Mouse (Mus musculus) intestine, embryonic 15.5 days (tissue): ENCODE results near the gene Rabepk. TPM values are rescaled to one million over a fixed set of nuclear protein-coding genes. Genes with fewer than 3 reads are reported as not detected.

ENCODE experiments used
- ATAC-seq: fragments of 200-750 bp; cut with Nextera tagmentation; 2 replicates; pipeline ENCODE4 v1.8.0; 2017; ENCODE audit warnings: moderate TSS enrichment, moderate library complexity
- H3K27ac ChIP-seq: fragments of 300-500 bp; sonication (generic); 2 replicates; pipeline ENCODE4 v1.5.1; 2015; ENCODE audit warnings: mild to moderate bottlenecking, inconsistent platforms
- H3K27me3 ChIP-seq: fragments of 300-500 bp; sonication (generic); replicated peaks from 2 replicates; pipeline ENCODE4 v1.6.1; 2015; ENCODE audit warnings: inconsistent platforms
- H3K36me3 ChIP-seq: fragments of 300-500 bp; sonication (generic); 2 replicates; pipeline ENCODE4 v1.6.1; 2015; ENCODE audit warnings: inconsistent platforms
- H3K4me1 ChIP-seq: fragments of 300-500 bp; sonication (generic); replicated peaks from 2 replicates; pipeline ENCODE4 v1.6.1; 2015; ENCODE audit warnings: inconsistent platforms
- H3K4me2 ChIP-seq: fragments of 300-500 bp; sonication (generic); replicated peaks from 2 replicates; pipeline ENCODE4 v1.6.1; 2015; ENCODE audit warnings: mild to moderate bottlenecking, inconsistent platforms
- H3K4me3 ChIP-seq: fragments of 300-500 bp; sonication (generic); replicated peaks from 2 replicates; pipeline ENCODE4 v1.5.1; 2015; ENCODE audit warnings: inconsistent platforms
- H3K9ac ChIP-seq: fragments of 300-500 bp; sonication (generic); 2 replicates; pipeline ENCODE4 v1.6.1; 2015; ENCODE audit warnings: inconsistent platforms
- H3K9me3 ChIP-seq: fragments of 300-500 bp; sonication (generic); 2 replicates; pipeline ENCODE4 v1.6.1; 2016; ENCODE audit warnings: inconsistent platforms
- WGBS: fragments of 180-500 bp; shearing (Covaris S2); methylation state at CpG from one replicate; pipeline ENCODE4 v1.1.7; 2015; 5-methylcytosine and 5-hydroxymethylcytosine counted together
- polyA plus RNA-seq: library from polyadenylated mRNA; unstranded; fragments of >200 nt; fragmentation: Nextera tagmentation; extraction: Ambion mirVana; gene quantifications from 2 replicates; pipeline ENCODE4 v1.2.1, GENCODE M21; 2015

Rabepk gene
- polyA plus RNA-seq, 1 experiment from 2014 or later: 45.7 TPM

DNA sequence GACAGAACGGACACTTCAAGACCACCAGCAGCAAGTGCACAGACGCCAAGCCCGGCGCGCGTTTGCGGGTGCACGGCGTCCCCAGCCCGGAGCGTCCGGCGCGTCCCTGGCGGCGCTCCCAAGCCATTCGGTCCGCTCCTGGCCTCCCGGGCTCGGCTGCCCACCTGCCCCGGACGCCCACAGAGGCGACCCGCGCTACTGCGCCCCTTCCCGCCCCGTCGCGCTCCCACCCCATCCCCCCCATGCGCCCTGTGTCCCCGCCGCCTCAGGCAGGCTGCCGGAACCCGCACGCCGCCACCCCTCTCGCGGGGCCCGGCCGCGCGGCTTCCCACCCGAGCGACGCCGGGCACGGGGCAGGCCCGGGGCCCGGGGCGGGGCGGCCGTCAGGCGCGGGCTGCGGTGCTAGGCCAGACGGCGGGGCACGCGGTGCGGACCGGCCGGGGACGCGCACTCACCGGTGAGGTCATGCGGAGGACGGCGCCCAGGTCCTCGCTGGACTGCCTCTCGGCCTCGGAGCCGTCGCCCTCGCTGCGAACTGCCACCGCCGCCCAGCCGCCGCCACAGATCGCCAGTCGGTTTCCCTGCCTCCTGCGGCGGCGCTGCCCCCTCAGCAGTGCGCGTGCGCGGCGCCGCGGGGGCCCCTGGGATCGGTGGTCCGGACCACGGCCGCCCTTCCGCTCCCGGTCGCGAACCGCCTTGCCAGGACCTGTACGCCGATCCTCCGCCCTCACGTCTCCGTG lies 45.7 kb downstream of the Rabepk start:
- H3K4me2 ChIP-seq: peak overlapping the region; percentile 72
- H3K9ac ChIP-seq: peak overlapping the region; percentile 98
- H3K27me3 ChIP-seq: no peaks in the 10 kb centered on the region
- peak overlapping the region; percentile 93 for H3K4me3 ChIP-seq
- H3K4me1 ChIP-seq: peaks cover 10% of the 10 kb centered on the region; the same call in 1 of the 2 replicates
- H3K27ac ChIP-seq: peak overlapping the region; percentile 93
- H3K36me3 ChIP-seq: no peaks in the 10 kb centered on the region
- under 1% methylated on average over 73 of the region's 106 CpGs for WGBS
- ATAC-seq: peak; percentile 98
- H3K9me3 ChIP-seq: no peaks in the 10 kb centered on the region

DNA sequence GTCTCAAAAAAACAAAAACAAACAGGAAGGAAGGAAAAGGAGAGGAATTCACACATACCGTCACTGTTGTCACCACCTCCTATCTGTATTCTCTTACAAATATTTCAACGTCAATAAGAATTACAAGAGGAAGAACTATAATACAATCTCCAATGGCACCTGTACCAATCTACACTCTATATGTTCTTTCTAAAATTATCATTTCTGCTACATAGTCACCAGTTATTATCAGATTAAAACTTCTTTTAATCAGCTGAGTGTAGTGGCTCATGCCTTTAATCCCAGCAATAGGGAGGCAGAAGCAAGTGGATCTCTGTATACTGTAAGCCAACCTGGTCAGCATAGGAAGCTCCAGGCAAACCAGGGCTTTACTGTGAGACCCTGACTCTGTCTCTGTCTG lies 49.5 kb downstream of the Rabepk start:
- 79% methylated on average over 2 of the region's 2 CpGs for WGBS
- H3K9me3 ChIP-seq: no peaks in the 10 kb centered on the region
- H3K27me3 ChIP-seq: no peaks in the 10 kb centered on the region
- no peak overlapping the region for H3K4me3 ChIP-seq
- no peaks in the 10 kb centered on the region for H3K36me3 ChIP-seq
- H3K9ac ChIP-seq: no peak overlapping the region
- H3K4me1 ChIP-seq: peaks cover 9% of the 10 kb centered on the region; the same call in 1 of the 2 replicates
- no peak overlapping the region for H3K4me2 ChIP-seq
- no peak overlapping the region for H3K27ac ChIP-seq
- no peak for ATAC-seq

DNA sequence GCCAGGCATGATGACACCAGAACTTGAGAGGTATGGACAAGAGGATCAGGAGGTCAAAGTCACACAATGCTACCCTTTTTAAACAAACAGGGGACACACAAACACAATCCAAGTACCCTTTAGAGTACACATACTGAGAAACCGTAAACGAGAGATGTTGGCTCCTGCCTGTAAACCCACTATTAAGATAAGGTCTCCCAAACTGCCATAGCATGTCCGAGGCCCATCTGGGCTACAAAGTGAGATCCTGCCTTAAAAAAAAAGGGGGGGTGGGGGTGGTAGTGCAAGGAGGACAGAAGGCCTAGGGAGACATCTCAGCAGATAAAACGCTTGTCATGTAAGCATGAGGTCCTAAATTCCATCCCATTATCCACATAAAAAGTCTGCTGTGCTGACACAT lies 51.2 kb downstream of the Rabepk start:
- ATAC-seq: no peak
- H3K9me3 ChIP-seq: no peaks in the 10 kb centered on the region

DNA sequence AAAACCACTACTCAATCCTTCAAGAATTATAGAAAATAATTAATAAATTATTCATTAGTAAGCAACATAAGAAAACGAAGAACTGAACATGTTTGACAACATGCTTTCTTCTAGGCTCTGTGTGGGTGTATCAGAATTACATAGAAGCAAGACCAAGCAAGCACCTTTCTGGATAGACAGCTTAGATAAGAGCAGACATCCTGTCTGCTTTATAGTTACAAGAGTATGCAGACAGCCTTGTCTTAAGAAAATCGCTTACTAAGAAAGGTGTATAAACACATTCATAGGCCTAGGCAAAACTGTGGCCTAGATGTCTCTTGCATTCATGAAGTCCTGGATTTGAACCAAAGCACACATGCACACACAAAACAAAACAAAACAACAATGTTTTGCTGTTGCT lies 54.0 kb downstream of the Rabepk start:
- WGBS: 87% methylated on average over 2 of the region's 2 CpGs

More for the DNA sequence above, 51.2 kb downstream of the Rabepk start:
- H3K4me2 ChIP-seq: no peak overlapping the region
- H3K36me3 ChIP-seq: 0 out of 2 replicates have a peak, but pooled peaks cover 3% of the 10 kb centered on the region
- WGBS: 73% methylated on average over 4 of the region's 4 CpGs
- H3K4me3 ChIP-seq: no peak overlapping the region
- no peak overlapping the region for H3K27ac ChIP-seq
- no peak overlapping the region for H3K9ac ChIP-seq
- H3K4me1 ChIP-seq: peaks cover 5% of the 10 kb centered on the region; the same call in 1 of the 2 replicates
- H3K27me3 ChIP-seq: no peaks in the 10 kb centered on the region

DNA sequence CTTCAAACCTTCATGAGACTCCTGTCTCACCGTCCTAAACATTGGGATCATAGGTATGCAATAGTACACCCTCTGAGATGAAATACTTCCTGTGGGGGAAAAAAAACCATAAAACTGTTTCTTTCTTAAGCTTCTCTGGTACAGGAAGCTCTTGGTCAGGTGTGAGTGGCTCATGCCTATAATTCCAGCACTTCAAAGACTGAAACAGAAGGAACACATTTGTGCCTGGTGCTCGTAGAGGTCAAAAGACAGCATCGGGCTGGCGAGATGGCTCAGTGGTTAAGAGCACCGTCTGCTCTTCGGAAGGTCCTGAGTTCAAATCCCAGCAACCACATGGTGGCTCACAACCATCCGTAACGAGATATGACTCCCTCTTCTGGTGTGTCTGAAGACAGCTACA lies 55.2 kb downstream of the Rabepk start:
- Histone ChIP-seq H3K36me3 (0 out of 2 replicates have a peak, but pooled peaks cover 3% of the 10 kb centered on the region), H3K4me2 (no peak overlapping the region), H3K9me3 (no peaks in the 10 kb centered on the region), H3K4me1 (no peaks in the 10 kb centered on the region), H3K9ac (no peak overlapping the region), H3K27ac (no peak overlapping the region), H3K4me3 (no peak overlapping the region), H3K27me3 (no peaks in the 10 kb centered on the region)
- 92% methylated on average over 8 of the region's 8 CpGs for WGBS
- ATAC-seq: no peak

More for the DNA sequence above, 54.0 kb downstream of the Rabepk start:
- 0 out of 2 replicates have a peak, but pooled peaks cover 3% of the 10 kb centered on the region for H3K36me3 ChIP-seq
- H3K9me3 ChIP-seq: no peaks in the 10 kb centered on the region
- H3K4me1 ChIP-seq: no peaks in the 10 kb centered on the region
- H3K9ac ChIP-seq: no peak overlapping the region
- no peak overlapping the region for H3K4me3 ChIP-seq
- H3K4me2 ChIP-seq: no peak overlapping the region
- no peaks in the 10 kb centered on the region for H3K27me3 ChIP-seq
- H3K27ac ChIP-seq: no peak overlapping the region
- no peak for ATAC-seq

DNA sequence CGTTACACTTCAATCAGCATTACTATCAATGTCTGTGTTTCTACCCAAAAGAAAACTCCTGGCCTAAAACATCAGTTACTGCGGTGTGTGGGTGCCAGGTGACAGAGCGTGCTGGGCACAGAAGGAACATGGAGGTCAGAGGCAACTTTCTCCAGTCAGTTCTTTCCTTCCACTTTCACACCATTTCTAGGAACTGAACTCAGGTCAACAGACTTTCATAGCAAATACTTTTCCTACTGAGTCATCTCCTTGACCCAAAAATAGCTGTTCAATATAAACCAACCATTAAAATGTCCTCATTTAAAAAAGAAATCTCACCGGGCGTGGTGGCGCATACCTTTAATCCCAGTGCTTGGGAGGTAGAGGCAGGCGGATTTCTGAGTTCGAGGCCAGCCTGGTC lies 57.0 kb downstream of the Rabepk start:
- no peaks in the 10 kb centered on the region for H3K4me1 ChIP-seq
- WGBS: 87% methylated on average over 8 of the region's 8 CpGs
- H3K27me3 ChIP-seq: no peaks in the 10 kb centered on the region
- H3K9me3 ChIP-seq: no peaks in the 10 kb centered on the region
- ATAC-seq: no peak
- no peak overlapping the region for H3K4me3 ChIP-seq
- 0 out of 2 replicates have a peak, but pooled peaks cover 3% of the 10 kb centered on the region for H3K36me3 ChIP-seq
- H3K9ac ChIP-seq: no peak overlapping the region
- no peak overlapping the region for H3K4me2 ChIP-seq
- H3K27ac ChIP-seq: no peak overlapping the region

DNA sequence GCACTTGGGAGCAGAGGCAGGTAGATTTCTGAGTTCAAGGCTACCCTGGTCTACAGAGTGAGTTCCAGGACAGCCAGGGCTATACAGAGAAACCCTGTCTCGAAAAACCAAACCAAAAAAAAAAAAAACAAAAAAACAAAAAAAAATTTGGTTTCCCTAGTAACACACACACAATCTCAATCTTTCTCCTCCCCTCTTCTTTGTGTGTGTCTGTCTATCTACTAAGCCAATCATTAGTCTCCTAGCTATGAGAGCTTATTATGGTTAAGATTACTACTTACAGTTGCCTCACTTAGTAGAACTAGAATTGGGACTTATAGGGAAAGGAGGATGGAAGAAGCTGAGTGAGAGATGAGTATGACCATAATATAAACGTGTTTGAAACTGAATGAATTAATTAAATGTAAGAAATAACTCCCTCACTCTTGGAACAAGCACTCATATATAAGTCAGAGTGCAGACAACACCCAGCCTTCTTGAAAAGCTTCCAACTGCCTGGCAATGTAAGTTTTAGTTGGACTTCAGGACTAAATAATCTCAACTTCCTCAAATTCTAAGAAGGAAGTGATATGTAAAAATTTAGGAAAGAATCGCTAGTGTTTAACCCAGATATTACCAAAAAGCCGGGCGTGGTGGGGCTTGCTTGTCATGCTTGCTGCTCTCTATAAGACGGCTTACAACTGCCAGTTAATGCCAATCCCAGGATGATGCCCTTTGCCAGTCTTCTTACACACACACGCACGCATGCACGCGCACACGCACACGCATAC lies 58.1 kb downstream of the Rabepk start:
- Histone ChIP-seq H3K36me3 (0 out of 2 replicates have a peak, but pooled peaks cover 3% of the 10 kb centered on the region), H3K9ac (no peak overlapping the region), H3K4me3 (no peak overlapping the region), H3K4me2 (no peak overlapping the region), H3K27me3 (no peaks in the 10 kb centered on the region), H3K9me3 (no peaks in the 10 kb centered on the region), H3K27ac (no peak overlapping the region), H3K4me1 (no peaks in the 10 kb centered on the region)
- ATAC-seq: no peak
- WGBS: 89% methylated on average over 12 of the region's 12 CpGs

DNA sequence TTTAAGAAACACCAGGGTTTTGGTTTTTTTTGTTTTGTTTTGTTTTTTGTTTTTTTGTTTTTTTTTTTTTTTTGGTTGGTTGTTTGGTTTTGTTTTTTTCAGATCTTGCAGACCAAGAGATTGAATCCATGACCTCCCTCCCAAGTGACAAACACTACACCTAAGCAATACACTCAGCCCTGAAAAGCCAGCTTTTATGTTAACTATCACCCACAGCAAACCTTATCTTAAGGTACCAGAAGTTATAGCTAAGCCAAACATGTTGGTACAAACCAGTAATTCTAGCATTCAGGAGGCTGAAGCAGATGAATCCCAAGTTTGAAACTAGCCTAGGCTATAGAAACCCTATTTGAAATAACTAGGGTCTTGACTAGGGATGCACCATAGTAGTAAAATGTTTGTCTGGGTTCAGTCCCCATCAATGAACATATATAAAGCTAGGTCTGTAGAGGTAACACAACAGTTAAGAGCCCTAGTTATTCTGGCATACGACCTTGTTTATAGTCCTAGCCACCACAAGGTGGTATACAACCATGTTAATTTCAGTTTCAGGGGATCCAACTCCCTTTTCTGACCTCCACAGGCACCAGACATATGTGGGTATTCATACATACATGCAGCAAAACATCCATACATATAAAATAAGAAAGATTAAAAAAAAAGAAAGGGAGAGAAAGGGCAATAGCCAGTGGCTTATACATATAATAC lies 59.9 kb downstream of the Rabepk start:
- Histone ChIP-seq H3K27ac (no peak overlapping the region), H3K36me3 (0 out of 2 replicates have a peak, but pooled peaks cover 3% of the 10 kb centered on the region), H3K27me3 (no peaks in the 10 kb centered on the region), H3K9me3 (no peaks in the 10 kb centered on the region), H3K4me1 (no peaks in the 10 kb centered on the region), H3K9ac (no peak overlapping the region), H3K4me3 (no peak overlapping the region), H3K4me2 (no peak overlapping the region)
- ATAC-seq: no peak; the same call in 1 of the 2 replicates
- WGBS: 83% methylated on average over 1 of the region's 1 CpGs

DNA sequence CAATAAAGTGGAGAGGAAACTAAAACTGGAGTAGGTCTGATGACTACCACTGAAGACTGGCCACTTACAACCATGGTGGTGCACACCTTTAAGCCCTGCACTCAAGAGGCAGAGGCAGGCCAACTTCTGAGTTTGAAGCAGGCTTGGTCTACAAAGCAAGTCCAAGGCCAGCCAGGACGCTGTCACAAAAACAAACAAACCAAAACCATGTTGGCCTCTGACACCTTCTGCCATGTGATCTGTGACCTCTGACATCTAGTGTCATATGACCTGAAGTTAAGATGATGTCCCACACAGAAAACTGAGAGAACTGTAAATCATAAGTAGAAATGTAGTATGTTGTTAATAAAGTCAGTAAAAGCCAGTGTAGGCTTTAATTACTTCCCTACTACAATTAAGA lies 61.8 kb downstream of the Rabepk start:
- 35% methylated on average over 1 of the region's 1 CpGs for WGBS
- Histone ChIP-seq H3K4me1 (no peaks in the 10 kb centered on the region), H3K4me3 (no peak overlapping the region), H3K27ac (no peak overlapping the region), H3K4me2 (no peak overlapping the region), H3K36me3 (no peaks in the 10 kb centered on the region), H3K27me3 (no peaks in the 10 kb centered on the region), H3K9me3 (no peaks in the 10 kb centered on the region), H3K9ac (no peak overlapping the region)
- no peak for ATAC-seq

DNA sequence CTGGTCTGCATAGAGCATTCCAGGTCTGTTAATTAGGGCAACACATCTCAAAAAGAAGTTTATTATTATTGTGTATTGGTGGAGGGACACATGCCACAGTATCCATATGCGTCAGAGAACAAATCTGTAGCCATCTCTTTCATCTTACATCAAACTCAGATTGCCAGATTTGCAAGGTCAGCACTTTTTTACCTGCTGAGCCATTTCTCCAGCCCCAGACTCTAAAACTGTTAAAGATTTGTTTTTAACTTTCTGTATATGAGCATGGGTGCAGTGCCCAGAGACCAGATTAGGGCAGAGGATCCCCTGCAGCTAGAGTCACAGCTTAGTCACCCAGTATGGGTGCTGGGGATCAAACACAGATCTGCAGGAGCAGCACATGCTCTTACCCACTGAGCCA lies 63.1 kb downstream of the Rabepk start:
- ATAC-seq: no peak
- H3K27me3 ChIP-seq: no peaks in the 10 kb centered on the region

More for the DNA sequence above, 63.1 kb downstream of the Rabepk start:
- no peak overlapping the region for H3K27ac ChIP-seq
- 97% methylated on average over 1 of the region's 1 CpGs for WGBS
- no peaks in the 10 kb centered on the region for H3K36me3 ChIP-seq
- H3K9ac ChIP-seq: no peak overlapping the region
- no peak overlapping the region for H3K4me3 ChIP-seq
- H3K4me2 ChIP-seq: no peak overlapping the region
- no peaks in the 10 kb centered on the region for H3K9me3 ChIP-seq
- no peaks in the 10 kb centered on the region for H3K4me1 ChIP-seq
